Mouse (Mus musculus): ENCODE measurements around the gene Skiv2l. TPM values are rescaled to one million over a fixed set of nuclear protein-coding genes. Genes with fewer than 3 reads are reported as not detected.

Gene Skiv2l
- total RNA-seq, 2 experiments from 2014 or later = 70.9 to 80.2 TPM

Small RNAs within 50 kb of the gene (microRNA-seq; reads per million reads assigned to microRNA genes)
- gene Mir6970 = not detected
- 3.2 reads per million, percentile 8 among the genes with 10 or more reads in this experiment for gene Mir6971
- gene Mir6972 = not detected

Other genes starting within 250 kb of the Skiv2l start
- gene Rnf5, start 246.5 kb downstream of the Skiv2l start, total RNA-seq (2021) = 10 to 100 TPM; 66.5 to 74.2 TPM
- gene Agpat1, start 245.9 kb downstream of the Skiv2l start, total RNA-seq (2021) = 10 to 100 TPM; 73.4 to 77.7 TPM
- gene Egfl8, start 234.2 kb downstream of the Skiv2l start, total RNA-seq (2021) = 10 to 100 TPM; 10.8 to 14.2 TPM
- 10 to 100 TPM; 52.6 to 62.3 TPM for gene Ppt2, start 221.7 kb downstream of the Skiv2l start, total RNA-seq (2021)
- gene Prrt1, start 220.7 kb downstream of the Skiv2l start, total RNA-seq (2021) = 10 to 100 TPM; 10.7 to 11.5 TPM
- gene Fkbpl, start 205.4 kb downstream of the Skiv2l start, total RNA-seq (2021) = 10 to 100 TPM; 13.2 to 16.3 TPM
- gene Atf6b, start 203.1 kb downstream of the Skiv2l start, total RNA-seq (2021) = 10 to 100 TPM; 48.1 to 52.3 TPM
- 10 to 100 TPM; 29.4 to 33.0 TPM for gene Tnxb, start 179.7 kb downstream of the Skiv2l start, total RNA-seq (2021)
- 100 to 1,000 TPM; 105 to 151 TPM for gene C4b, start 106.3 kb downstream of the Skiv2l start, total RNA-seq (2021)
- 1,000 to 10,000 TPM; 3,967 to 4,457 TPM for gene Cyp21a1, start 45.6 kb downstream of the Skiv2l start, total RNA-seq (2021)
- 10 to 100 TPM; 49.1 to 49.5 TPM for gene Stk19, start 13.3 kb downstream of the Skiv2l start, total RNA-seq (2021)
- 10 to 100 TPM; 72.5 to 73.2 TPM for gene Dxo, start 13.2 kb downstream of the Skiv2l start, total RNA-seq (2021)
- 10 to 100 TPM; 58.2 to 60.6 TPM for gene Nelfe, start 181 bp upstream of the Skiv2l start, total RNA-seq (2021)
- 100 to 1,000 TPM in 1 of 2 experiments, 10 to 100 TPM in 1; 18.7 to 137 TPM for gene Cfb, start 12.3 kb upstream of the Skiv2l start, total RNA-seq (2021)
- 10 to 100 TPM; 23.6 to 26.2 TPM for gene Zbtb12, start 29.3 kb upstream of the Skiv2l start, total RNA-seq (2021)
- gene Gm20547, start 31.8 kb upstream of the Skiv2l start, total RNA-seq (2021) = not detected
- gene C2, start 48.1 kb upstream of the Skiv2l start, total RNA-seq (2021) = 10 to 100 TPM; 39.5 to 50.3 TPM
- gene Ehmt2, start 48.3 kb upstream of the Skiv2l start, total RNA-seq (2021) = 100 to 1,000 TPM; 214 to 215 TPM
- gene Slc44a4, start 64.3 kb upstream of the Skiv2l start, total RNA-seq (2021) = 1 to 10 TPM in 1 of 2 experiments, under 1 TPM in 1; 0.93 to 3.8 TPM
- 10 to 100 TPM; 22.0 to 25.2 TPM for gene Neu1, start 81.0 kb upstream of the Skiv2l start, total RNA-seq (2021)
- gene Hspa1b, start 109.0 kb upstream of the Skiv2l start, total RNA-seq (2021) = 10 to 100 TPM; 26.9 to 33.2 TPM
- not detected for gene Gm20481, start 119.7 kb upstream of the Skiv2l start, total RNA-seq (2021)
- 10 to 100 TPM; 12.6 to 14.5 TPM for gene Hspa1a, start 121.9 kb upstream of the Skiv2l start, total RNA-seq (2021)
- 1 to 10 TPM in 1 of 2 experiments, under 1 TPM in 1; 0.39 to 1.3 TPM for gene Hspa1l, start 122.5 kb upstream of the Skiv2l start, total RNA-seq (2021)
- gene Lsm2, start 131.7 kb upstream of the Skiv2l start, total RNA-seq (2021) = 10 to 100 TPM; 50.5 to 54.8 TPM
- 10 to 100 TPM; 77.9 to 89.1 TPM for gene Vars, start 150.8 kb upstream of the Skiv2l start, total RNA-seq (2021)
- gene Vwa7, start 166.4 kb upstream of the Skiv2l start, total RNA-seq (2021) = 1 to 10 TPM; 1.2 to 1.5 TPM
- gene Sapcd1, start 177.8 kb upstream of the Skiv2l start, total RNA-seq (2021) = 1 to 10 TPM; 3.8 to 4.1 TPM
- 10 to 100 TPM in 1 of 2 experiments, 1 to 10 TPM in 1; 8.2 to 11.0 TPM for gene Msh5, start 196.5 kb upstream of the Skiv2l start, total RNA-seq (2021)
- 100 to 1,000 TPM; 137 to 146 TPM for gene Clic1, start 199.8 kb upstream of the Skiv2l start, total RNA-seq (2021)
- 10 to 100 TPM; 55.1 to 67.4 TPM for gene Ddah2, start 208.8 kb upstream of the Skiv2l start, total RNA-seq (2021)
- gene Ly6g6c, start 215.2 kb upstream of the Skiv2l start, total RNA-seq (2021) = under 1 TPM; 0.31 to 0.34 TPM
- under 1 TPM; 0.22 to 0.90 TPM for gene Mpig6b, start 216.0 kb upstream of the Skiv2l start, total RNA-seq (2021)
- not detected for gene Ly6g6e, start 226.7 kb upstream of the Skiv2l start, total RNA-seq (2021)
- 1 to 10 TPM; 2.0 to 2.4 TPM for gene Ly6g6d, start 227.9 kb upstream of the Skiv2l start, total RNA-seq (2021)
- gene Ly6g6f, start 235.4 kb upstream of the Skiv2l start, total RNA-seq (2021) = not detected
- 10 to 100 TPM; 92.8 to 96.8 TPM for gene Abhd16a, start 239.1 kb upstream of the Skiv2l start, total RNA-seq (2021)